Mouse (Mus musculus): ENCODE results near the gene Pnpo. TPM values are rescaled to one million over a fixed set of nuclear protein-coding genes. Genes with fewer than 3 reads are reported as not detected.

The Pnpo gene
- total RNA-seq, 1 experiment from 2014 or later, result 20.6 TPM

Other genes with a start within 250 kb of the Pnpo start
- 40.6 to 60.6 TPM (median 40.8 TPM) in 3 replicates for gene Snx11, start 166.4 kb downstream of the Pnpo start, total RNA-seq (2017)
- gene Cbx1, start 154.9 kb downstream of the Pnpo start, total RNA-seq (2017), result 31.6 to 66.7 TPM (median 54.0 TPM) in 3 replicates
- gene Nfe2l1, start 114.0 kb downstream of the Pnpo start, total RNA-seq (2017), result 56.7 to 65.5 TPM (median 62.2 TPM) in 3 replicates
- 0.48 TPM in 1 of 3 replicates, not detected in the others for gene Copz2, start 94.1 kb downstream of the Pnpo start, total RNA-seq (2017)
- 38.4 to 51.0 TPM (median 44.6 TPM) in 3 replicates for gene Cdk5rap3, start 27.5 kb downstream of the Pnpo start, total RNA-seq (2017)
- gene Prr15l, start 15.9 kb downstream of the Pnpo start, total RNA-seq (2017), result 0.29 TPM in 1 of 3 replicates, not detected in the others
- gene Sp2, start 39.0 kb upstream of the Pnpo start, total RNA-seq (2017), result 4.2 to 7.6 TPM (median 7.1 TPM) in 3 replicates
- not detected in 3 replicates for gene Sp6, start 69.4 kb upstream of the Pnpo start, total RNA-seq (2017)
- 2.3 to 3.2 TPM (median 2.9 TPM) in 3 replicates for gene Scrn2, start 86.0 kb upstream of the Pnpo start, total RNA-seq (2017)
- not detected in 3 replicates for gene Lrrc46, start 97.4 kb upstream of the Pnpo start, total RNA-seq (2017)
- 12.3 to 17.5 TPM (median 13.4 TPM) in 3 replicates for gene Mrpl10, start 97.6 kb upstream of the Pnpo start, total RNA-seq (2017)
- gene Osbpl7, start 106.6 kb upstream of the Pnpo start, total RNA-seq (2017), result 10.0 to 13.1 TPM (median 11.3 TPM) in 3 replicates
- 25.3 to 119 TPM (median 30.9 TPM) in 3 replicates for gene Tbx21, start 171.3 kb upstream of the Pnpo start, total RNA-seq (2017)
- 23.2 to 34.3 TPM (median 24.7 TPM) in 3 replicates for gene Tbkbp1, start 207.5 kb upstream of the Pnpo start, total RNA-seq (2017)
- 192 to 282 TPM (median 240 TPM) in 3 replicates for gene Kpnb1, start 243.9 kb upstream of the Pnpo start, total RNA-seq (2017)

All from monocyte, adult 5-6 weeks (primary cell).